Mouse (Mus musculus): Measurements from ENCODE around the gene Fam13a.
A peak's percentile ranks its signal among the peaks of the same experiment; 100 is the strongest.

Gene Fam13a

GRCm38 (mm10) chr6:59024164-59024724 lies at the start of gene Fam13a:
TSS of gene Fam13a (minus strand) at chr6:59024549.
- DNase-seq: peak; percentile 89

DNA sequence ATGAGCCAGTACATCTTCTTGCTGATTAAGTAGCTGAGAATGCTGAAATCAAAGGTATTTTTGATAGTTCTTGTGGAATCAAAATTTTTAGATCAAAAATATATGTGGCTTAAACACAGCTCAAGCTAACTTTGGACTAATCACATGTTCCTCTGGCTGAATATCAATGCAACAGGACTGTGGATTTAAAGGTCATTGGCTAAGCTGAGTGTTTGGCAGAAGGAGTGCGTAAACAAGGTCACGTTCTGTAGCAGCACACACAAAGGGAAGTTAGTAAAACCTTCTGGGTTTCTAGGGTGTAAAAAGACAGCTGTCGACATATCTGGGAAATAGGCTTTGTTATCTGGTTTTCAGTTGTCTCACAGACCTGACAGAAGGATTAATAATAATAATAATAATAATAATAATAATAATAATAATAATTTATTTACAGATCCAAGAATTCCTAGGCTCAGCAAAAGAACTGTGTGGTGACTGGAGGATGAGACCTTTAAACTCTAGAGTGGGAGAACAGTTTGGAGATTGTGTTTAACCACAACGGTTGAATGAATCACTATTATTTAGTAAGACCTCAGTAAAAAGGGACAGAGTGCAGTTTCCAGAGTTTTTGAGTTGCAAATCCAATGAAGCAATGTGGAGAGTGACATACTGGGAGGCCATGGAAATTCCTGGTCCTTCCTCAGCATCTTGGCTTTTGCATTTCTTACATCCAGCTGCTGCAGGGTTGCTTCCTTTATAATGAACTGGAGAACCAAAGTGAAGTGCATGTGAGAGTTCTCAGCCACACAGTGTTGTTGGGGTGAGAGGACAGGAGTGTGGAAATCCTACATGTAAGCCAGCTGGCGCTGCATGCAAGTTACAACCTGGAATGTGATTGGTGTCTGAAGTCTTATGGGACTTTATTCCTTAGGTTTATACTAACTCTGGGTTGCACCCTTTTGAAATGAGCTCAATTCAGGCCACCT lies 48.0 kb upstream of the Fam13a start:
- peak; percentile 19 for DNase-seq

DNA sequence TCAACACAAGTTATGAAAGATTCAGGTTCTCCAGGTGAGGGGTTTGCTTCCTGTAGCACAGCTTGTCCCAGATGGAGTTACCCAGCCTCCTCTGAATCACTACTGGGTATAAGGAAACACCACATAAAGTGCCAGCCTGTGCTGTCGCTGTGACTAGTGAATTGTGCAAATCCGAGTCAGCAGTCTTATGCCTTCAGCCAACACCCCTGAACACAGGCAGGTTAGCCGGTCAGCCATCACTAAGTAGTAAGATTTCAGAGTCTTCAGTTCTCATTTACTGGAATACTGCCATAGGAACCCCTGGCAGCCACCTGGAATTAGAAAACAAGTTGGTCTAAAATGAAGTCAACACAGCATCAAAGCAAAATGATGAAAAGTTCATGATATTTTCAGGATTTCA lies 47.3 kb upstream of the Fam13a start:
- DNase-seq: peak; percentile 44

DNA sequence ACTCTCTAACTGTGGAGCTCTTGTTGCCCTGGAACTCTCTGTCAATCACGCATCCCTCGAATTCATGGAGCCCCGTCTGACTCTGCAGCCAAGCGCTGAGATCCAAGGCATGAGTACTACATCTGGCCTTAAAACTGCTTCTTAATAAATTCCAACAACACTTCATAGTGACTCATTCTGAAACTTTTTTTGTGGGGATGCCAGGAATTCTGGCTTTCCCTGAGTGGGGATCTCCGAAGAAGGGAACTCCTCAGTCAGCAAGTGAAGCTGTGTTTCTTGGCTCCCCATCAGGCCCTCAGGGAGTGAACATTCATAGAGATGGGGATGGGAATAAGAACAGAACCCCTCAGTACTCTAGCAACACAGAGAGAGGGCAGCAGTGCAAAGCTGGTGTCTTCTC lies 43.8 kb upstream of the Fam13a start:
- no peak for DNase-seq

DNA sequence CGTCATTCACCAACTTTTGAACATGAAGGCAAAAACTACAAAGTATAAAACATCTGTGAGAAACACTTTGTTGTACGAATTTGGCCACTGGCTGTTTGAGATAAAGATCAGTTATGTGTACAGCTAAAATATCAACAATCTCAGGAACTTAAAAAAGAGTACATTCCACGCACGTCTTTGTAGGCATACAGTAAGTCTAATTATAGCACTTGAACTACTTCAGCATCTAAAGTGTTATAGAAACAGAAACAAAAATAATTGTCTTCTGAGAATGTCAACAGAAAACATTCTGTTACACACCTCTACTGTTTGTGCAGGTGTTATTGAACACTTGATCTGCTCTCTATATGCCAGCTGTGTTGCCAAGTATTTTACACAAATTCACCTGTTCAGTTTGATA lies 40.1 kb upstream of the Fam13a start:
- DNase-seq: no peak

DNA sequence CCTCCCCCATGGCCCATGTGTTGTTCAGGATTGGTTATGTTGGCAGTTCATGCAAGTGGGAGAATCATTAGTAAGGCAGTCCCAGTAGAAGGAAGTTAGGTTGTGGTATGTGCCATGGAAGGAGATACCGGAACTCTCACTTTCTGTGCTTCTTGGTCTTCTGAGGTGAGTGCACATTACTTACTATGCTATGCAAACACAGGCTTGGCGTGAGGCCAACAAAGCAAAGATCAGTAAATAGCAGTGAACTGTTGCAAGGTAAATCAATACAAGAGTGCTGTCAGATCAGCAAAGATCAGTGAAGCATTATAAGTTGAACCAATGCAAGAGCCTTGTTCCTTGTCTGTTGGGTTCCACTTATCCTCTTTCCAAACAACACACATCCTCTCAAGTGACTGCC lies 28.9 kb upstream of the Fam13a start:
- DNase-seq: peak; percentile 43

DNA sequence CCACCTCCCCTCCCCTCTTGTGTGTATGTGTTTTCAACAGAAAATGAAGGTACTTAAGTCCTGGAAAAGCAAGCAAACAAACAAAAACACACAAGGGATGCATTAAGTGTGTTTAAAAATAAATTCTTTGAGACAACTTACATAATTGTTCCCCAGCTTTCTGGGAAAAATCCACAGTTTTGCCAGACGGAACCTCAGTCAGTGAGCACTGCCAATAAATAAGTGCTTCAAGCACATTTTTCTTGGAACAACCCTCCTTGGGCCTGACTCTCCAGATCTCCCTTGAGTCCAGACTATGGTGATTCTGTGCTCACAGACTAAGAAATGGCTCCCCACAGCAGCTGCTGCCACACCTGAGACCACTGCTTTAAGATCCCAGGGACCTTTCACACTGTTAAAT lies 15.4 kb upstream of the Fam13a start:
- DNase-seq: no peak

- DNase-seq: no peak
Measured at GRCm38 (mm10) chr6:59032748-59033147, 8.4 kb upstream of the Fam13a start.

GRCm38 (mm10) chr6:59031539-59031938 lies 7.2 kb upstream of the Fam13a start:
- no peak for DNase-seq

- no peak for DNase-seq
Measured at GRCm38 (mm10) chr6:59030667-59031066, 6.3 kb upstream of the Fam13a start.

GRCm38 (mm10) chr6:59030037-59030436 lies 5.7 kb upstream of the Fam13a start:
- no peak for DNase-seq

DNA sequence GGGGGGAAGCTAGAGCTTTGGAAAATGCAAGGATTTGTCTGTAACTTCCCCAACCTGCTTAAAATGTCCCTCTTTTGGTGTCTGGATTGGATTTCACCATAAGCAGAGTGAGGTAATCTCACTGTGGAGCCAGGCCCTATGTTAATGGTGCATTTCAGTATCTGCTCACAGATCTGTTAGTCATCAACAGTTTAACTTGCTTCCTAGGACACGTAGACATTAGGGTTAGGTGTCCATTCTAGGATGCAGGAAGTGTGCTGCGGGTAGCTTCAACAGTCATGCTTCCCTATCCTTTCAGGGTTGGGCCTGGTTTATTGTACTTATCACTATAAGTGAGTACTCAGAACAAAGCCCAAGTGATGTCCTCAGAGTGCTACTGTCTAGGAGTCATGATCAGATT lies 4.5 kb upstream of the Fam13a start:
- no peak for DNase-seq

GRCm38 (mm10) chr6:59024806-59025205 lies 457 bp upstream of the Fam13a start:
- no peak for DNase-seq

DNA sequence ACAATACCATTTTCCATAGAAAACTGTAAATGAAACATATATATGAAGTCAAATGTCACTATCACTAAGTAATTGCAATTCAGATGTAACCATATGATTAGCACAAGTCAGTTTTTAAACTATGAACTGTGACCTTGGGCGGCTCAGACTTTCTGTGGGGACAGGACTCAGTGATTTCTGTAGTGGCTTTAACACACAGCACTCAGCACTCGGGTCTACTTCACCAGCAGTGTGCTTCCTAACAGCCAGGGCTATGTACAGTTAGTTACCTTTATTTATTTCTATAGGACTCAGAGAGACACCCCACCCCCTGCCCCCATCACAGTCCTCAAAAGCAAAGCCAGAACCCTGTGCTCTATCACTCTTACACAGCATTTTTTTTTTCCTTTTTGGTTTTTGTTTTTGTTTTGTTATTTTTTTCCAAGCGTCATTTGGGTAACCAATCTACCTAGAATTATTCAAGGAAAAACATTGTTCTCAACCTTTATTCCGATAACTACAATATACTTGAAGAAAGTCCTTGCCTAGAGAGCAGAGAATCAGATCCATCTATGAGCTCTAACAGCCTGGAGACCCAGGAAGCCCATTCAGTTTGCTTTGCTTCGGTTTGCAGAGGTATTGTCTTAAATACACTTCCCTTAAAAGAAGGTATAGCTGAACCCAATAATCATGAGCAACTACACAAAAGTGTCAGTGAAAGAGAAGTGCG lies 740 bp downstream of the Fam13a start:
- no peak for DNase-seq

GRCm38 (mm10) chr6:59022621-59023020 lies 1.7 kb downstream of the Fam13a start:
- DNase-seq: peak; percentile 23

- peak; percentile 60 for DNase-seq
Measured at GRCm38 (mm10) chr6:59020346-59020745, 4.0 kb downstream of the Fam13a start.

- DNase-seq: no peak
Measured at GRCm38 (mm10) chr6:59019847-59020246, 4.5 kb downstream of the Fam13a start.

GRCm38 (mm10) chr6:59016336-59016832 lies 8.0 kb downstream of the Fam13a start:
- DNase-seq: no peak

DNA sequence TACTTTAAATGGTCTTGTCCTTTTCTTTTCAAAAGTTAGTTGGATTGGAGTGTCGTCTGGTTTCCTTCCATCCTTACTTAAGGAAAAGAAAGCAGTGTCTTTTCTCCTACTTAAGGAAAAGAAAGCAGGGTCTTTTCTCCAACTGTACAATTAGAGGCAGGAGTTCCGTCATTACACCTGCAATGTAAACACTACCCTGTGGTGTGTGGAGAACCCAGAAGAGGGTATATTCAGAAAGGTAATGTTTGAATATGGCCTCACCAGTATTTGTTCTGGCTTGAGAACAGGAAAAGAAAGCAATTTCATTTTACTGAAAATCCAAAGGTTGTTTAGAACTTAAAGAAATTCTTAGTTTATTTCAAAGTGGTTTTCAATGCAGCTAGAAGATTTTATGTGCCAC lies 9.6 kb downstream of the Fam13a start:
- no peak for DNase-seq

- DNase-seq: no peak
Measured at GRCm38 (mm10) chr6:59014088-59014759, 10.1 kb downstream of the Fam13a start.

DNA sequence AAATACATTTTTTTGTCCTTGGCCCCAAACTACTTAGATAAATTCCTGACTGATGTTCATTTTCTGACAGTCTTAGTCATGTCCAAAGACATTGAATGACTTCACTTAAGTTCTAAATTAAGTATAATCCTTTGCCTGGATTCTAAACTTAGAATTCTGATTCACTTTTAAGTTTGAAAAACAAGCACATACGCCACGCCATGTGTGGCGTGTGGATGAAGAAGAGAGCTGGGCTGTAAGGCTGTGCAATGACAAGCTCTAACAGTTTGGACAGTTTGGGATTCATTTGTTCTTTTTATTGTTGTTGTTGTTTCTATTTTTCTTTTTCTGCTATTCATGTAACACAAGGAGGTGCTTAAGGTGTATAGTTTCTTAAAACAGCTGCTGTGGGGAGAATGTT lies 13.6 kb downstream of the Fam13a start:
- DNase-seq: no peak

GRCm38 (mm10) chr6:59004630-59005029 lies 19.7 kb downstream of the Fam13a start:
- no peak for DNase-seq

GRCm38 (mm10) chr6:58999044-58999453 lies 25.3 kb downstream of the Fam13a start:
- peak; percentile 33 for DNase-seq

Data from kidney, adult 18-20 months (tissue).